Mouse (Mus musculus) testis, adult 2 months (tissue): ENCODE results near the gene Ctbp2. TPM values are rescaled to one million over a fixed set of nuclear protein-coding genes. Genes with fewer than 3 reads are reported as not detected.
A peak's percentile ranks its signal among the peaks of the same experiment; 100 is the strongest.
"Not testable (repeated sequence)": the region's sequence is repeated elsewhere in the genome, so short reads cannot be mapped to it uniquely, and the experiment has no call there.

ENCODE experiments used
- H3K27ac ChIP-seq: fragments of 200-500 bp; 2 replicates; pipeline ENCODE4 v1.5.1; 2012; ENCODE audit warnings: low read depth, low read length; ENCODE audit not compliant: control insufficient read depth, insufficient read depth
- H3K27me3 ChIP-seq: fragments of 200-500 bp; 2 replicates; pipeline ENCODE4 v1.6.1; 2012; ENCODE audit warnings: mild to moderate bottlenecking, low read length, moderate library complexity; ENCODE audit not compliant: control insufficient read depth, insufficient read depth
- H3K36me3 ChIP-seq: fragments of 200-500 bp; 2 replicates; pipeline ENCODE4 v1.6.1; 2012; ENCODE audit warnings: mild to moderate bottlenecking, low read length; ENCODE audit not compliant: control insufficient read depth, insufficient read depth
- H3K4me1 ChIP-seq: fragments of 200-500 bp; 2 replicates; pipeline ENCODE4 v1.6.1; 2012; ENCODE audit warnings: low read length; ENCODE audit not compliant: control insufficient read depth, insufficient read depth
- H3K4me3 ChIP-seq: fragments of 200-500 bp; 2 replicates; pipeline ENCODE4 v1.5.1; 2012; ENCODE audit warnings: low read depth, mild to moderate bottlenecking, low read length, moderate library complexity, mixed read lengths; ENCODE audit not compliant: control insufficient read depth
- CTCF ChIP-seq: fragments of 200-500 bp; IDR thresholded peaks from 2 replicates; pipeline ENCODE4 v1.5.1; 2012; ENCODE audit warnings: low read depth, mild to moderate bottlenecking, inconsistent platforms, low read length, moderate library complexity; ENCODE audit not compliant: control insufficient read depth, insufficient read depth, insufficient replicate concordance
- POLR2A ChIP-seq: fragments of 200-500 bp; IDR thresholded peaks from 2 replicates; pipeline ENCODE4 v1.6.1; 2012; ENCODE audit warnings: low read depth, mild to moderate bottlenecking, inconsistent platforms, low read length, moderate library complexity; ENCODE audit not compliant: control insufficient read depth
- polyA plus RNA-seq: library from polyadenylated mRNA; depleted of rRNA; stranded (reverse); fragments of >200 nt; gene quantifications from 2 replicates; pipeline ENCODE4 v1.2.3, GENCODE M21; 2012

Ctbp2 gene
- polyA plus RNA-seq, 1 experiment, result 54.9 TPM

GRCm38 (mm10) chr7:133102578-133102977 lies 21.6 kb downstream of the Ctbp2 start:
- peaks cover 4% of the 10 kb centered on the region; the same call in 1 of the 2 replicates for H3K4me1 ChIP-seq
- TF ChIP-seq CTCF, result no peak
- TF ChIP-seq POLR2A, result no peak
- H3K36me3 ChIP-seq, result no peaks in the 10 kb centered on the region
- H3K27me3 ChIP-seq, result no peaks in the 10 kb centered on the region
- H3K4me3 ChIP-seq, result no peak overlapping the region
- no peak overlapping the region for H3K27ac ChIP-seq

GRCm38 (mm10) chr7:133101070-133101469 lies 23.1 kb downstream of the Ctbp2 start:
- H3K4me1 ChIP-seq, result peaks cover 6% of the 10 kb centered on the region; the same call in 1 of the 2 replicates
- no peak overlapping the region for H3K27ac ChIP-seq
- H3K36me3 ChIP-seq, result no peaks in the 10 kb centered on the region
- TF ChIP-seq POLR2A (no peak), CTCF (no peak)
- no peak overlapping the region for H3K4me3 ChIP-seq
- no peaks in the 10 kb centered on the region for H3K27me3 ChIP-seq

- H3K4me3 ChIP-seq, result no peak overlapping the region
- H3K27me3 ChIP-seq, result no peaks in the 10 kb centered on the region
- TF ChIP-seq POLR2A (no peak), CTCF (no peak)
- peak overlapping the region; percentile 36; the same call in 1 of the 2 replicates for H3K27ac ChIP-seq
- H3K36me3 ChIP-seq, result no peaks in the 10 kb centered on the region
- H3K4me1 ChIP-seq, result peaks cover 6% of the 10 kb centered on the region; the same call in 1 of the 2 replicates
Measured at GRCm38 (mm10) chr7:133100178-133100577, 24.0 kb downstream of the Ctbp2 start.

GRCm38 (mm10) chr7:133099266-133099665 lies 24.9 kb downstream of the Ctbp2 start:
- Histone ChIP-seq H3K4me1 (peaks cover 6% of the 10 kb centered on the region; the same call in 1 of the 2 replicates), H3K36me3 (no peaks in the 10 kb centered on the region), H3K27me3 (no peaks in the 10 kb centered on the region), H3K4me3 (no peak overlapping the region), H3K27ac (peak overlapping the region; percentile 49; the same call in 1 of the 2 replicates)
- TF ChIP-seq CTCF (no peak), POLR2A (no peak)

- H3K27ac ChIP-seq, result peak overlapping the region; percentile 26; the same call in 1 of the 2 replicates
- H3K36me3 ChIP-seq, result no peaks in the 10 kb centered on the region
Measured at GRCm38 (mm10) chr7:133098118-133098793, 25.9 kb downstream of the Ctbp2 start.

GRCm38 (mm10) chr7:133095610-133096009 lies 28.5 kb downstream of the Ctbp2 start:
- not testable (repeated sequence) for H3K27me3 ChIP-seq, H3K4me1 ChIP-seq, H3K27ac ChIP-seq, H3K4me3 ChIP-seq, H3K36me3 ChIP-seq

More at GRCm38 (mm10) chr7:133098118-133098793, 25.9 kb downstream of the Ctbp2 start:
- Histone ChIP-seq H3K27me3 (no peaks in the 10 kb centered on the region), H3K4me1 (peaks cover 6% of the 10 kb centered on the region; the same call in 1 of the 2 replicates), H3K4me3 (no peak overlapping the region)
- TF ChIP-seq POLR2A (no peak), CTCF (no peak)

- H3K36me3 ChIP-seq, result no peaks in the 10 kb centered on the region
- H3K27me3 ChIP-seq, result no peaks in the 10 kb centered on the region
- peaks cover 6% of the 10 kb centered on the region; the same call in 1 of the 2 replicates for H3K4me1 ChIP-seq
- no peak overlapping the region for H3K27ac ChIP-seq
- H3K4me3 ChIP-seq, result no peak overlapping the region
- TF ChIP-seq CTCF, result no peak
- TF ChIP-seq POLR2A, result no peak
Measured at GRCm38 (mm10) chr7:133094711-133095495, 29.3 kb downstream of the Ctbp2 start.
